Mouse (Mus musculus): ENCODE measurements around the gene Ccdc18.

Ccdc18 gene

GRCm38 (mm10) chr5:108269063-108269810 is 136.6 kb downstream of the Ccdc18 start:
- under 1% methylated on average over 44 of the region's 44 CpGs for WGBS

GRCm38 (mm10) chr5:108269811-108270151 is 137.1 kb downstream of the Ccdc18 start:
- 7% methylated on average over 7 of the region's 7 CpGs for WGBS

GRCm38 (mm10) chr5:108270415-108270814 is 137.7 kb downstream of the Ccdc18 start:
- WGBS: 29% methylated on average over 9 of the region's 9 CpGs

GRCm38 (mm10) chr5:108271345-108271744 is 138.7 kb downstream of the Ccdc18 start:
- 79% methylated on average over 6 of the region's 6 CpGs for WGBS

Data from cerebral cortex, adult 2 months (tissue).